Mouse (Mus musculus) frontal cortex, postnatal 36 days (tissue): ENCODE data around the gene Lrrc30.

Experiments used
- DNase-seq, 2 experiments: peaks; one replicate each; pipeline ENCODE4 v3.0.0; 2022; ENCODE audit warnings: low spot score in 2 of 2

Lrrc30 gene

GRCm38 (mm10) chr17:67632676-67633339 is at the start of gene Lrrc30:
Lrrc30 (minus strand) TSS chr17:67632723.
- DNase-seq: no peak

GRCm38 (mm10) chr17:67681084-67681483 is 48.6 kb upstream of the Lrrc30 start:
- DNase-seq: no peak

- DNase-seq: no peak
These were observed 46.1 kb upstream of the Lrrc30 start for GRCm38 (mm10) chr17:67678576-67678975.

- DNase-seq: peak; percentile 56 to 63
These were observed 35.5 kb upstream of the Lrrc30 start for GRCm38 (mm10) chr17:67667981-67668380.

GRCm38 (mm10) chr17:67666981-67667380 is 34.5 kb upstream of the Lrrc30 start:
- no peak for DNase-seq

GRCm38 (mm10) chr17:67664299-67664698 is 31.8 kb upstream of the Lrrc30 start:
- DNase-seq: no peak

- DNase-seq: peak; percentile 22 to 66
These were observed 19.0 kb upstream of the Lrrc30 start for GRCm38 (mm10) chr17:67651506-67651905.

GRCm38 (mm10) chr17:67641627-67642026 is 9.1 kb upstream of the Lrrc30 start:
- DNase-seq: no peak

- DNase-seq: no peak
These were observed 5.7 kb upstream of the Lrrc30 start for GRCm38 (mm10) chr17:67638119-67638810.

- DNase-seq: no peak
These were observed 4.4 kb upstream of the Lrrc30 start for GRCm38 (mm10) chr17:67636951-67637350.

- DNase-seq: no peak
These were observed 3.8 kb upstream of the Lrrc30 start for GRCm38 (mm10) chr17:67636304-67636703.

- DNase-seq: no peak
These were observed 2.8 kb downstream of the Lrrc30 start for GRCm38 (mm10) chr17:67629746-67630145.

- DNase-seq: no peak
These were observed 3.3 kb downstream of the Lrrc30 start for GRCm38 (mm10) chr17:67629211-67629657.

- DNase-seq: no peak
These were observed 4.0 kb downstream of the Lrrc30 start for GRCm38 (mm10) chr17:67628475-67628874.

- DNase-seq: no peak
These were observed 7.1 kb downstream of the Lrrc30 start for GRCm38 (mm10) chr17:67625431-67625830.

- DNase-seq: no peak
These were observed 13.5 kb downstream of the Lrrc30 start for GRCm38 (mm10) chr17:67619001-67619400.

GRCm38 (mm10) chr17:67614381-67614780 is 18.1 kb downstream of the Lrrc30 start:
- DNase-seq: no peak

GRCm38 (mm10) chr17:67612576-67612975 is 19.9 kb downstream of the Lrrc30 start:
- no peak for DNase-seq

GRCm38 (mm10) chr17:67612151-67612550 is 20.4 kb downstream of the Lrrc30 start:
- DNase-seq: no peak

GRCm38 (mm10) chr17:67604446-67604845 is 28.1 kb downstream of the Lrrc30 start:
- DNase-seq: no peak

GRCm38 (mm10) chr17:67602556-67602955 is 30.0 kb downstream of the Lrrc30 start:
- DNase-seq: peak in 1 of 2 experiments; percentile 4

GRCm38 (mm10) chr17:67584937-67585579 is 47.5 kb downstream of the Lrrc30 start:
- peak; percentile 81 to 91 for DNase-seq

GRCm38 (mm10) chr17:67584533-67584932 is 48.0 kb downstream of the Lrrc30 start:
- peak in 1 of 2 experiments; percentile 9 for DNase-seq
